Mouse (Mus musculus): ENCODE data around the gene Cd200.

Cd200 gene

DNA sequence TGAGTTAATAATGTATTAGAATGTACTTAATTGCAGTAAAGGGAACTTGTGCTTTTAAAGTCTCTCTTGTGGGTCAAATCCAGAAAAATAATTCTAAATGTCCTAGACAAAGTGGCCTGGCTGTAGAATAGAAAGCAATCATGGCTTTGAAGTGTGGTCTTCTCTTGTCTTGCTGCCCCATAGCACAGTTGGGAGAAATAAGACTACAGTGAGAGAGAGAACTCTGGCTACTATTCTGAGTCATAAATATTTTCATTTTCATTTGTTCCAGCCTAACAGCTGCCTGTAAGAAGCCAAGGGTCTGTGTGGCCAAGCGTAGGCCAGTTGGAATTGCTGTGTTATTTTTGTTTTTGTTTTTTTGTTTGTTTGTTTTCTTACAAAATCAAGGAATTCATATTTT, 44.2 kb downstream of the Cd200 start:
- TF ChIP-seq GATA4 (IDR thresholded peaks at IDR 0.05; ENCODE audit: insufficient replicate concordance, low read length), result no peak

DNA sequence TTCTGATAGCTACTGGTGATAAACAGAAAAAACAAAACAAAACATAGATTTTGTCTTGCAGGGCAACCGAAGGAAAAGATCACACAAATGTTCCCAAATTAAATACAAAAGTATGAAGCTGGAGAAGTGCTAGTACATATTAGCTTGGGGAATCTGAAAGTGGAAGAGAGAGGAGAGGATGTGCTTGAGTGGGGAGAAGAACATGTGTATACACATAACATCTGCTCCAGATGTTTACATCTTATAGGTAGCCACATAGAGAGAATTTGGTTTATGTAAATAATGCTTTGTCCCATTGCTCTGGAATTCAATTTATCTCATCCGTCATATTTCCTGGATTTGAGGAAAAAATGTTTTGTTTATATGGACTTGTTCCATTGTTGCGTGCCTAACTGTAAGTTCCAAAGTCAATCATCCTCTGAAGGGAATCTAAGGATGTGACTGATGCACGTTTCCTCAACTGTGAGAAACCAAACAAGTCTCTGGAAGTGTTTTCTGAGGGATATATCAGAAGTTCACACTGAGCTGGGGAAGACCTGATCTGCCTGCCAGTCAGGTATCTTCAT, 45.3 kb downstream of the Cd200 start:
- no peak for TF ChIP-seq GATA4 (IDR thresholded peaks at IDR 0.05; ENCODE audit: insufficient replicate concordance, low read length)

DNA sequence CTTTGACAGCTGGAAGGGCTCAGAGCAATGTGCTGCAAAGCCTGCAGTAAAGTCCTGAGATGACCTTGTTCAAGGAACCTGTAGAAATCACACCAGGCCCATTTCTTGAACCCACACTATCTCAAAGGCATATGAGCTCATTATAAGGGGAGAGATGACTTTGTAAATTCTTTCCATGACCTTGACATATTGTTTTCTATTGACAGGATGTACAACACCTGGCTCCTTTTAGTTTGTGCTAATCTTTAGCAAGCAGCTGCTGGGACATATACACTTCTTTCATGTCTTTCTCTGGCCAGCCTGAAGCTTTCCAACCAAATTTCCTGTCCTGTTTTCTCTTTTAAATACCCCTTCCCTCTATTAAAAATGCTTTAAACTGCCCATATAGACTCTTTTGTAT, 47.4 kb downstream of the Cd200 start:
- TF ChIP-seq GATA4 (IDR thresholded peaks at IDR 0.05; ENCODE audit: insufficient replicate concordance, low read length), result no peak

DNA sequence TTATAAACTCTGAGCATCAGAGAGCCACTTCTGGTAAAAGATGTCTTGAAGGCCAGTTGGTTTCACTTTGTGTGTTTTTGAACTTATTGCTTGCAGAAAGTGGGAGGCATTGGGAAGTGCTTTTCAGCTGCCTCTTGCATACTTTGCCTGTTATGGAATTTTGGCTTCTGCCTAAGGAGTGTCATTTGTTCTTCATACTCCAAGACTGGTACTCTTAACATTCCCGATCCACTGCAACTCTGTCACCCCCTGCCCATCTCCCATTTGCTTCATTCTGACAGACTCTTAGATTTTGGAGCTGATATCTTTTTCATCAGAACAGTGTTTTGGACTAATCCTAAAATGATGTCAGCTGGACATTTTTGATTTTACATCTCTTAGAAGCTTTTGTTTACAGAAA, 51.7 kb downstream of the Cd200 start:
- TF ChIP-seq GATA4 (IDR thresholded peaks at IDR 0.05; ENCODE audit: insufficient replicate concordance, low read length), result no peak

DNA sequence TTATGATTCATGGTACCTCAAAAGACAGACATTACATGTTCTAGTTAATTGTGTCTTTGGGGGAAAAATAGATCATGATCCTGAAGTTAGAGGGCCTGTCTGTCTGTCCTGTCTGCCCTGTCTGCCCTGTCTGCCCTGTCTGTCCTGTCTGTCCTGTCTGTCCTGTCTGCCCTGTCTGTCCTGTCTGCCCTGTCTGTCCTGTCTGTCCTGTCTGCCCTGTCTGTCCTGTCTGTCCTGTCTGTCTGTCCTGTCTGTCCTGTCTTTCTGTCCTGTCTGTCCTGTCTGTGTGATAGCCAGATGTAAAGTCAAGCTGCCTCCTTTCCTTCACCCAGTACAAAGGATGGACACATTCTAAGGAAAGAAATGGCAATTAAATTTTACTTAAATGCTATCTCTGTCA, 56.0 kb downstream of the Cd200 start:
- TF ChIP-seq GATA4 (IDR thresholded peaks at IDR 0.05; ENCODE audit: insufficient replicate concordance, low read length), result no peak

DNA sequence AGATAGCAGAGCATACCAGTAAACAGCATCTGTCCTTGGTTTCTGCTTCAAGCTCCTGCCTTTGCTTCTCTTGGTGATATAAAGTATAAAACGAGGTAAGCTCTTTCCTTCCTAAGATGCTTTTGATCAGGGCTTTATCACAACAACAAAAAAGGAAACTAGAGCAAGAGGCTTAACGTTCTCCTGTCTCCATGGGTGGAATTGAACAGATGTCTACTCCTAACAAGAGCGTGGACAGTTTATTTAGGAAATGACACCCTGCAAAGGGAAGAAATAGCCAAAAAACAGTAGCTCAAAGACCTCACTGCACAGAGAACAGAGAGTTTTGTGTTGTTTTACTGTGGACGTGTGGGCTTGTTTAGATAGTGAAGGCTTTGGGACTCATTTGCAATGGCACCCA, 58.1 kb downstream of the Cd200 start:
- no peak for TF ChIP-seq GATA4 (IDR thresholded peaks at IDR 0.05; ENCODE audit: insufficient replicate concordance, low read length)

DNA sequence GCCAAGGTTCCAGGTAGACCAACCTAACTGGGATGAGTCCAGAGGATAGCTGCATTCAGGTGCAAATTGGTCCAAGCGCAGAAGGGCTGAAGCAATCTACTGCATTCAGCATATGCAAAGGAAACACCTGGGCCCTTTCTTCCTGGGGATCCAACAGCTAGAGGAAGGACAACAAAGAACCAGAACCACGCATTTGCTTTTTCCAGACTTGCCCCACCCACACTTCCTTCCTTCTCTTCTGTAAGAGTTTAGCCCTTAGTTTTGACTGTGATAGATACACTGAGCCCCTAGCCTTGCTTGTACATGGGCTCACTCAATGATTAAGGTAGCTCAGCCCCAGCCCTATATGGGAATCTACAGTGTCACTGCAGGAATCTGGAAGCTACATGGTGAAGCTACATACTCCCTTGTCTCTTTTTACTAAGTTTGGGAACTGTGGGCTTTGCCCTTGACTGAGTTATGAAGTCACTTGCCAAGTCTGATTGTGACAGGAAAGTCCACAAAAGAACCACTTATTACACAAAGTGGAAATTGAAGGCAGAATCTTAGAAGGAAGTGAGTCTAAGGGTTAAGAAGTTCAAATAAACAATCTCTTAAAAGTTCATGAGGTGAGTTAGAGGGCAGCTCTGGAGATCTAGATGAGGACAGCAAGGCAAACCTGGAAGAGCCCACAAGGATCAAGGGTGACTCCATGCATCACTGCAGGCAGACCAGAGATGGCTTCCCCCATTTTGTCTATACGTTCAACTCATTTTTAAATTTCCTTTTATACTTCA, 59.1 kb downstream of the Cd200 start:
- TF ChIP-seq GATA4 (IDR thresholded peaks at IDR 0.05; ENCODE audit: insufficient replicate concordance, low read length), result no peak

DNA sequence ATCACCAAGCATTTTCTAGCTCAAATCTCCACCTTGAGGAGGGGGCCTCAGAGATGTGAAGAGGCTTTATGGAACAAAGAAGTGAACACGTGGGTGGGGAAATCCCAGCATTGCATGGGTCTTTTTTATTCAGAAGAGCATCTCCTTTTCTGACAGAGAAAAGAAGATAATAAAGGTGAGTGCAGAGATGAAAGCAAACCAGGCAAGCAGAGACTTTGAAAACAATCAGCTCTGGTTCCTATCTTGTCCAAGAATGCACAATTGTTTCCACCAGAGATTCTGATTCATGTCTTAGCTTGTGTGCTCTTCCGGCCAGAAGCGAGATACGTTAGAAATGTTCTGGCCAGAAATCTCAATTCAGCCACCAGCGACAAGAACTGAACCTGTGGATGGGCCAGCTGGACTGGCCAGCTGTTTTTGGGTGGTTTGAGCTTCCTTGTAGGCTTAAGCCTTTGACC, 61.9 kb downstream of the Cd200 start:
- TF ChIP-seq GATA4 (IDR thresholded peaks at IDR 0.05; ENCODE audit: insufficient replicate concordance, low read length), result no peak

DNA sequence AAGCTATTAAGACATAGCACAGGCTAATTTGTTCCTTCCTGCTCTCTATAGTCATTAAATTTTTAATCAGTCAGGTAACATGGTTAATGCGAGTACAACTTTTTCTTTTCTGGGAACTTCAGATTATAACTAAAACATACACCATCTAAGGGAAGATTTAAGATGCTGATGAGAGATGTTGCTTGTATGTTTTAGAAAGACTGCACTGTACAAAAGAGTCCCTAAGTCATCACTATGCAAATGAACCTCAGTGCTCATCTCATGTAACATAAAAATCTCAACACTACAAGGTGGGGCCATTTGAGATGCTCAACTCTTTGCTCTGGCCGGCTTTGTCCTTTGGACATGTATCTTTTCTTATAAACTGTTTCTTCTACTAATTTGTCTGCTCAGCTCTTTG, 62.5 kb downstream of the Cd200 start:
- no peak for TF ChIP-seq GATA4 (IDR thresholded peaks at IDR 0.05; ENCODE audit: insufficient replicate concordance, low read length)

DNA sequence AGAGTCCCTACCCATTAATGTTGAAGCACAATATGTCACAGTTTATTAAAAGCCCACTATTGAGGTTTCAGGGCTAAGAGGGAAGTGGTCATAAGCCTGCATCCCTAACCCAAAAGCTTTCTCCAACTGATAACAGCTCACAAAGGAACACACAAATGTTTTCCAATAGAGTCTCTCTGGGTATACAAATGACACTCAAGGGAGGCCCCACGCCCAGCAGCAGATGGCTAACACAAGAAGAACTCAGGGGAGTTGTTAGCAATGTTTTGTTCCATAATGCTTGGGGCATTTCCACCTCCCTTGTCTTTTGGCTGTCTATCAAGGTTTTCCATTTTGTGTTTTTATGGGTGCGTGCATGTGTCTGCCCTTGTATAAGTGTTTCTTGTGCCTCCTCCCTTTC, 64.0 kb downstream of the Cd200 start:
- TF ChIP-seq GATA4 (IDR thresholded peaks at IDR 0.05; ENCODE audit: insufficient replicate concordance, low read length), result no peak

DNA sequence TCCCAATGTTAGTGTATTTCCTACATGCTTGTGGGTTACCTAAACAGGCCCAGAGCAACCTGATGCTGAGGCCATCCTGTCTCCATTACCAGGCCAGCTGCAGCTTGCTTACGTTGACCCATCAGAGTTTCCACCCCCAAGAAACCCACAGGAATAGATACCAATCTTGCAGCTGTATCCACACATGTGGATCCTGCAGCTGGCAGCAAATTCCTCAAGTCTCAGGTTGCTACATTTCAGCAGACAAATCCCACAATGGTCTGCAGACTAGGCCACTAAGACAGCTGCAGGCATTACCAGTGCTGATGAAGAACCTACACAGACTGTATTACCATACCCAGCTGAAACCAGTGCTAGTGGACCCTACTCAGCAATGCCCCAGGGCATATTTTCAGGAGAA, 72.4 kb downstream of the Cd200 start:
- TF ChIP-seq GATA4 (IDR thresholded peaks at IDR 0.05; ENCODE audit: insufficient replicate concordance, low read length), result no peak

DNA sequence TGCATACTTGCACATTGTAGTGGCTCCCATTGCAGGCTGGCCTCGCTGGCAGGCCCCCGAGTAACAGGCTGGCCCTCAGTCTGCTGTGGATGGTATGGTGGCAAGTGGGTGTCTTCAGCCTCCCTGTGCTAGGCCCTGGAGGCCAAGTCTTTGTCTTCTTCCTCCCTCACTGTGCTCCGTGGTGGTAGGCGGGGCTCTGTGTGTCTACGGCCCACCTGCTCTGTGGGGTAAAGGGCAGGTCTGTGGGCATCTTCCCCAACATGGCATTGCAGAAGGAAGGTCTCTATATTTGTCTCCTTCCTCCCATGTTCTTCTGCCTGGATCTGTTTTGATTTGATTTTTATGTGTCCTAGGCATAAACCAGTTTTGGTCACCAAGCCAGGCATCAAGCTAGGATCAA, 74.0 kb downstream of the Cd200 start:
- TF ChIP-seq GATA4 (IDR thresholded peaks at IDR 0.05; ENCODE audit: insufficient replicate concordance, low read length), result no peak

DNA sequence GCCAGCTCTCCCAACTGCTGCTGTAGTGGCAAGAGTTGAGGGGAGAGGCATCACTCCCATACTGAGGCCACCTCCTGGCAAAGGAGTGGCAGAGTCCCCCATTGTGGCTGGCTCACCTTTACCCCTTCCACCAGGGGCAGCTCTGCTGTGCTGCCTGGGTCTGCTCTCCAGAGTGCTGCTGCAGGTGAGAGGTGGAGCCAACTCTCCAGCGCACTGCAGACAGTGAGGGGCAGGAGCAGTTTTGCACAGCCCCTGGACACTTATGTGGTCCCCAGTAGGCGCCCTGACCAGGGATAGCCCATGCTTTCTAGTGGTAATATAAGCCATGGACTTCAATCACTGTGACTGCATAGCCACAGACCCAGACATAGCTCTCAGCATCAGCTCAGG, 74.5 kb downstream of the Cd200 start:
- TF ChIP-seq GATA4 (IDR thresholded peaks at IDR 0.05; ENCODE audit: insufficient replicate concordance, low read length), result no peak

DNA sequence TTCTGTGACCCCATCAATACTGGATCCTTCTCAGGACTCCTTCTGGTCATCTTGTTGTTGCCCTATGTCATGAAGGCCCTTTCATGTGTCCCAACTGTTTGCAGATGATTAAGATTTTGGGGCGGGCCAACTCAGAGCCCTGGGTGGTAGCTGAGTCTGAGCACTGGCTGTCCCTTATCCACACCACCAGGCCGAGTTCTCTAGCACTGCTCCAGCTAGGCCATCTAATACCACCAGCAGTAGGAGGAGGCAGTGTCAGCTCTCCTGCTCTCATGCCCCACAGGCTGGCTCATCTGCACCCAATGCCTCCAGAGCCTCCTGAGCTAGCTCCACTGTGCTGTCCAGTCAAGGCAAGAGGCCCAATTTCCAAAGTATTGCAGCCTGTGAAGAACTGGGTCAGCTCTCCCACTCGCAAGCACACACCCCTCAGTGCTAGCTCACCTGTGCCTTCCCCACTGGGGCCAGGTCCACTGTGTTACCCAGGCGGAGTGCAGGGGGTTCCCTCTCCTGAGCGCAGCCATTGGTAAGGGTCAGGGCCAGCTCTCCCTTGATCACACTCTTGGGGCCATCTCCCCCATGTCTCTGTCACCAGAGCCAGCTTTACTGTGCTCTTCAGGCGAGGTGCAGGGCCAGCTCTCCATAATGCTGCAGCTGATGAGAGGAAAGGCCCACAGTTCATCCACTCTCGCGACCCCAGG, 75.0 kb downstream of the Cd200 start:
- TF ChIP-seq GATA4 (IDR thresholded peaks at IDR 0.05; ENCODE audit: insufficient replicate concordance, low read length), result no peak

DNA sequence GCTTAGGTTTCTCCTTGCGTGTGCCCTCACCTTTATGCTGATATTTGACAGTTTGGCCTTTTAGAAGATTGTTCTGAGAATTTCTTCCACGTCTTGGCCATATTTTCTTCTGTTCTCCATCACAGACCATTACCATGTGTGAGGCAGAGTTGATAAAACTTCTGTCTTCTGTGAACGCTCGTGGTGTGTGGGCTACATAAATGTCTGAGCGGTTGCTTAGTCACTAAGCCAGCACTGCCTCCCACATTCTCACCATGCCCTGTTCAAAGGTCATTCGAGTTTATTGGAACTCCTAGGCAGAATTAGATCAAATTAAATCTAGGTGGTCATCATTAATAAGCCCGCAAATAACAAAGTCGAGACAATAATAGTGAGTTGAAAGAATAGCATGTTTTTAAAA, 76.3 kb downstream of the Cd200 start:
- no peak for TF ChIP-seq GATA4 (IDR thresholded peaks at IDR 0.05; ENCODE audit: insufficient replicate concordance, low read length)
